Mouse (Mus musculus) heart, adult 2 months (tissue): ENCODE data around the gene Ccdc24. TPM values are rescaled to one million over a fixed set of nuclear protein-coding genes. Genes with fewer than 3 reads are reported as not detected.
A peak's percentile ranks its signal among the peaks of the same experiment; 100 is the strongest.

ENCODE experiments used
- DNase-seq, 2 experiments: peaks; one replicate each; pipeline ENCODE4 v3.0.0; 2021
- H3K27ac ChIP-seq: fragments of 200-600 bp; 2 replicates; pipeline ENCODE4 v1.8.1; 2022
- H3K27me3 ChIP-seq: fragments of 200-500 bp; 2 replicates; pipeline ENCODE4 v1.6.1; 2012; ENCODE audit warnings: mild to moderate bottlenecking, low read length, inconsistent platforms, mixed read lengths; ENCODE audit not compliant: control insufficient read depth, insufficient read depth
- H3K36me3 ChIP-seq: fragments of 200-500 bp; 2 replicates; pipeline ENCODE4 v1.6.1; 2012; ENCODE audit warnings: low read length, inconsistent platforms; ENCODE audit not compliant: control insufficient read depth, insufficient read depth
- H3K4me1 ChIP-seq: fragments of 200-500 bp; 2 replicates; pipeline ENCODE4 v1.6.1; 2011; ENCODE audit warnings: low read length; ENCODE audit not compliant: control insufficient read depth, insufficient read depth
- H3K4me3 ChIP-seq: fragments of 200-600 bp; 2 replicates; pipeline ENCODE4 v1.8.1; 2022
- H3K79me2 ChIP-seq: fragments of 200-500 bp; replicated peaks from 2 replicates; pipeline ENCODE4 v1.6.1; 2012; ENCODE audit warnings: mild to moderate bottlenecking, inconsistent platforms, low read length, moderate library complexity, mixed read lengths; ENCODE audit not compliant: control insufficient read depth, insufficient read depth
- H3K9ac ChIP-seq: fragments of 200-500 bp; 2 replicates; pipeline ENCODE4 v1.6.1; 2012; ENCODE audit warnings: low read depth, mild to moderate bottlenecking, control low read depth, inconsistent platforms, low read length, mixed read lengths
- CTCF ChIP-seq: fragments of 200-600 bp; IDR thresholded peaks from 2 replicates; pipeline ENCODE4 v1.8.1; 2022; ENCODE audit warnings: antibody characterized with exemption, mild to moderate bottlenecking, moderate library complexity
- EP300 ChIP-seq: fragments of 200-500 bp; IDR thresholded peaks from 2 replicates; pipeline ENCODE4 v1.6.1; 2011; ENCODE audit warnings: low read depth, low read length, control low read depth; ENCODE audit not compliant: insufficient read depth
- POLR2A ChIP-seq: fragments of 200-500 bp; IDR thresholded peaks from 2 replicates; pipeline ENCODE4 v1.6.1; 2011; ENCODE audit warnings: mild to moderate bottlenecking, low read depth, low read length, control low read depth; ENCODE audit not compliant: insufficient read depth
- WGBS: fragments of 180-500 bp; shearing (Covaris S2); methylation state at CpG from one replicate; pipeline ENCODE4 v1.1.7; 2018; 5-methylcytosine and 5-hydroxymethylcytosine counted together
- intact Hi-C: fragments of 180-260 bp; cut with DNase I; formaldehyde crosslinking; loops from one replicate; pipeline ENCODE4 v1.15.1; 2025
- polyA plus RNA-seq: library from polyadenylated mRNA; depleted of rRNA; stranded (reverse); fragments of >200 nt; gene quantifications from 2 replicates; pipeline ENCODE4 v1.2.3, GENCODE M21; 2012
- total RNA-seq, 2 experiments: library from RNA; stranded (reverse); gene quantifications; 2 replicates each; pipeline ENCODE4 v1.2.3; 2021

Gene Ccdc24
- total and polyA plus RNA-seq, 3 experiments = 0.09 to 2.0 (median 0.18) TPM

DNA sequence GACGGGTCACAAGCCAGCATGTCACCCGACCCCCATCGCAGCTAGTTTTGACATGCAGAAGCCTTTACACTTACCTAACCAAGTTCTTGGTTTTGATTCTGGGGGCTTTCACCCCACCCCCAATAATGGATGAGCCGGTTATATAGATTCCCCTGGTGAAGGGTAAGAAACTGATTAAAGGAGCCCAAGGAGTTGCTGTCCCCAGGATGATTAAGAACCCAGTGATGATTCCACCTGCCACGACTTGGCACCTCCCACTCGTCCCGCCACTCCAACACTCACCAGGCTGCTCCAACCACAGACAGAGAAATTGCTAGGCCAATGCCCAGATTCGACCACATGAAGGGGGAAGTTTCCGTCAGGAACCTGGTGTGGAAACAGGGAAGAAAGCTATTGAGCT lies 13.6 kb upstream of the Ccdc24 start:
- TF ChIP-seq CTCF (no peak), POLR2A (no peak)
- Histone ChIP-seq H3K27ac (no peak overlapping the region; the same call in 1 of the 2 replicates), H3K27me3 (no peaks in the 10 kb centered on the region), H3K4me3 (no peak overlapping the region), H3K4me1 (peaks cover 6% of the 10 kb centered on the region), H3K79me2 (no peaks in the 10 kb centered on the region), H3K36me3 (no peaks in the 10 kb centered on the region), H3K9ac (no peak overlapping the region)
- DNase-seq = no peak
- 75% methylated on average over 9 of the region's 9 CpGs for WGBS
- intact Hi-C loops = no loop called here

- Histone ChIP-seq H3K27me3 (no peaks in the 10 kb centered on the region), H3K79me2 (no peaks in the 10 kb centered on the region), H3K4me3 (no peak overlapping the region), H3K27ac (no peak overlapping the region), H3K4me1 (peaks cover 6% of the 10 kb centered on the region), H3K9ac (no peak overlapping the region), H3K36me3 (no peaks in the 10 kb centered on the region)
- intact Hi-C loops = no loop called here
- no peak for DNase-seq
- no peak for TF ChIP-seq EP300
- TF ChIP-seq POLR2A = no peak
- TF ChIP-seq CTCF = no peak
- 93% methylated on average over 10 of the region's 10 CpGs for WGBS
Measured at GRCm38 (mm10) chr4:117885093-117885492, 12.7 kb upstream of the Ccdc24 start.

DNA sequence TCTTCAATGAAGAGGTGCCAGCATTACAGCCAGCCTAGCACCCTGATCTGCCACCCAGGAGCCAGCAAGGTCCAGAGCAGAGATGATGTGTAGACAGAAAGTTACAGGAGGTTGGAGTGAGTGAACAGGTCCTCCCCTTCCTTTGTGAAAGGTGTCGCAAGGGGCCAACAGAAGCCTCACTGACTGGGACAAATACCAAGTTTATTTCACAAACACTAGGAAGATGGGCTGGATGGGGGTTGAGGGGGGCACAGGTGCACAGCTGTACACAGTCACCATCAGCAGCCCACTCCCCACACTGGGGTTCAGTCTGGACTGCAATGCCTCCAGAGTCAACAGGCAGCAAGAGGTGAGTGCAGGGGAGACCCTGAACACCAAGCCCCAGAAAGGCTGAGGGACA lies 11.8 kb upstream of the Ccdc24 start:
- WGBS = 92% methylated on average over 1 of the region's 1 CpGs
- Histone ChIP-seq H3K79me2 (no peaks in the 10 kb centered on the region), H3K9ac (no peak overlapping the region), H3K36me3 (no peaks in the 10 kb centered on the region), H3K4me3 (no peak overlapping the region), H3K27me3 (no peaks in the 10 kb centered on the region), H3K27ac (no peak overlapping the region), H3K4me1 (peaks cover 6% of the 10 kb centered on the region)
- no peak for TF ChIP-seq EP300
- TF ChIP-seq CTCF = no peak
- no peak for TF ChIP-seq POLR2A
- no peak for DNase-seq
- intact Hi-C loops = no loop called here

- WGBS = 3% methylated on average over 90 of the region's 103 CpGs
- Histone ChIP-seq H3K27ac (peak within 1 kb of the TSS; percentile 40; the same call in 1 of the 2 replicates), H3K79me2 (no peaks in the 10 kb centered on the region), H3K36me3 (no peaks in the 10 kb centered on the region), H3K27me3 (no peaks in the 10 kb centered on the region), H3K9ac (peak within 1 kb of the TSS; percentile 89), H3K4me3 (peak within 1 kb of the TSS; percentile 60), H3K4me1 (peaks cover 6% of the 10 kb centered on the region)
- intact Hi-C loops = no loop called here
- peak; percentile 71 to 75 for DNase-seq
- TF ChIP-seq POLR2A (0 out of 2 replicates have a peak, but pooled peaks have one; percentile 22), CTCF (peak; percentile 55), EP300 (no peak)
Measured at GRCm38 (mm10) chr4:117882701-117883691, 10.6 kb upstream of the Ccdc24 start, which contains the start of gene B4galt2. Gene B4galt2 (minus strand): TSS chr4:117883487.

GRCm38 (mm10) chr4:117878703-117879102 lies 6.3 kb upstream of the Ccdc24 start:
- intact Hi-C loops = no loop called here
- H3K4me3 ChIP-seq = no peak overlapping the region
- H3K36me3 ChIP-seq = no peaks in the 10 kb centered on the region
- H3K9ac ChIP-seq = no peak overlapping the region
- no peak for DNase-seq
- no peaks in the 10 kb centered on the region for H3K79me2 ChIP-seq
- H3K27me3 ChIP-seq = no peaks in the 10 kb centered on the region
- no peak overlapping the region for H3K27ac ChIP-seq
- peaks cover 2% of the 10 kb centered on the region for H3K4me1 ChIP-seq
- TF ChIP-seq POLR2A = no peak
- no peak for TF ChIP-seq CTCF
- TF ChIP-seq EP300 = no peak
- WGBS = 47% methylated on average over 5 of the region's 5 CpGs

GRCm38 (mm10) chr4:117878301-117878700 lies 5.9 kb upstream of the Ccdc24 start:
- WGBS = 72% methylated on average over 10 of the region's 10 CpGs
- H3K4me1 ChIP-seq = no peaks in the 10 kb centered on the region
- no peaks in the 10 kb centered on the region for H3K79me2 ChIP-seq

More at GRCm38 (mm10) chr4:117878301-117878700, 5.9 kb upstream of the Ccdc24 start:
- no peak overlapping the region for H3K4me3 ChIP-seq
- H3K27ac ChIP-seq = no peak overlapping the region
- H3K9ac ChIP-seq = no peak overlapping the region
- intact Hi-C loops = no loop called here
- H3K36me3 ChIP-seq = no peaks in the 10 kb centered on the region
- no peak for DNase-seq
- TF ChIP-seq EP300 = no peak
- no peak for TF ChIP-seq CTCF
- no peak for TF ChIP-seq POLR2A
- no peaks in the 10 kb centered on the region for H3K27me3 ChIP-seq
